Mouse (Mus musculus): ENCODE data around the gene Tssc4. TPM values are rescaled to one million over a fixed set of nuclear protein-coding genes. Genes with fewer than 3 reads are reported as not detected.

Tssc4 gene
- total and polyA plus RNA-seq, 3 experiments: 13.6 to 33.2 (median 14.8) TPM

GRCm38 (mm10) chr7:143065692-143066091, 3.4 kb upstream of the Tssc4 start:
- peaks cover 20% of the 10 kb centered on the region for H3K4me1 ChIP-seq (ENCODE audit: control insufficient read depth, insufficient read depth, low read length)
- no peak for DNase-seq
- 89% methylated on average over 2 of the region's 2 CpGs for WGBS
- H3K9ac ChIP-seq (ENCODE audit: low read depth, low read length): no peak overlapping the region
- H3K36me3 ChIP-seq (ENCODE audit: control insufficient read depth, insufficient read depth, low read length): peaks cover 13% of the 10 kb centered on the region
- intact Hi-C loops (cut with DNase I): no loop called here
- H3K27ac ChIP-seq: no peak overlapping the region
- no peak for TF ChIP-seq POLR2A (IDR thresholded peaks at IDR 0.05; ENCODE audit: insufficient read depth, low read depth, low read length)
- TF ChIP-seq CTCF (IDR thresholded peaks at IDR 0.05): no peak
- no peak for TF ChIP-seq EP300 (IDR thresholded peaks at IDR 0.05; ENCODE audit: insufficient read depth, low read depth, low read length)
- no peak overlapping the region for H3K4me3 ChIP-seq
- H3K27me3 ChIP-seq (ENCODE audit: control insufficient read depth, insufficient read depth, low read length): no peaks in the 10 kb centered on the region
- no peaks in the 10 kb centered on the region for H3K79me2 ChIP-seq (replicated peaks; ENCODE audit: control insufficient read depth, insufficient read depth, low read length)

GRCm38 (mm10) chr7:143067469-143067868, 1.6 kb upstream of the Tssc4 start:
- H3K27me3 ChIP-seq (ENCODE audit: control insufficient read depth, insufficient read depth, low read length): no peaks in the 10 kb centered on the region
- peaks cover 7% of the 10 kb centered on the region for H3K36me3 ChIP-seq (ENCODE audit: control insufficient read depth, insufficient read depth, low read length)
- H3K4me3 ChIP-seq: no peak overlapping the region
- WGBS: 37% methylated on average over 2 of the region's 2 CpGs
- no peaks in the 10 kb centered on the region for H3K79me2 ChIP-seq (replicated peaks; ENCODE audit: control insufficient read depth, insufficient read depth, low read length)
- H3K27ac ChIP-seq: no peak overlapping the region
- H3K9ac ChIP-seq (ENCODE audit: low read depth, low read length): no peak overlapping the region
- H3K4me1 ChIP-seq (ENCODE audit: control insufficient read depth, insufficient read depth, low read length): peaks cover 13% of the 10 kb centered on the region
- intact Hi-C loops (cut with DNase I): no loop called here
- TF ChIP-seq CTCF (IDR thresholded peaks at IDR 0.05): no peak
- no peak for TF ChIP-seq EP300 (IDR thresholded peaks at IDR 0.05; ENCODE audit: insufficient read depth, low read depth, low read length)
- TF ChIP-seq POLR2A (IDR thresholded peaks at IDR 0.05; ENCODE audit: insufficient read depth, low read depth, low read length): no peak
- DNase-seq: no peak

GRCm38 (mm10) chr7:143067897-143068296, 1.2 kb upstream of the Tssc4 start:
- intact Hi-C loops (cut with DNase I): loop anchor here (2.0 kb wide), 2 partner anchors 13 to 27 kb away; no protein-coding TSS in a partner anchor
- no peak for DNase-seq
- no peaks in the 10 kb centered on the region for H3K27me3 ChIP-seq (ENCODE audit: control insufficient read depth, insufficient read depth, low read length)
- TF ChIP-seq CTCF (IDR thresholded peaks at IDR 0.05): no peak
- no peak for TF ChIP-seq POLR2A (IDR thresholded peaks at IDR 0.05; ENCODE audit: insufficient read depth, low read depth, low read length)
- no peak for TF ChIP-seq EP300 (IDR thresholded peaks at IDR 0.05; ENCODE audit: insufficient read depth, low read depth, low read length)
- H3K4me1 ChIP-seq (ENCODE audit: control insufficient read depth, insufficient read depth, low read length): peaks cover 12% of the 10 kb centered on the region
- peak overlapping the region; percentile 9; the same call in 1 of the 2 replicates for H3K27ac ChIP-seq
- H3K4me3 ChIP-seq: no peak overlapping the region
- 43% methylated on average over 3 of the region's 3 CpGs for WGBS
- H3K36me3 ChIP-seq (ENCODE audit: control insufficient read depth, insufficient read depth, low read length): peaks cover 7% of the 10 kb centered on the region
- H3K9ac ChIP-seq (ENCODE audit: low read depth, low read length): no peak overlapping the region
- H3K79me2 ChIP-seq (replicated peaks; ENCODE audit: control insufficient read depth, insufficient read depth, low read length): no peaks in the 10 kb centered on the region

- Histone ChIP-seq H3K27ac (peak overlapping the region; percentile 97), H3K4me1 (ENCODE audit: control insufficient read depth, insufficient read depth, low read length) (peaks cover 9% of the 10 kb centered on the region), H3K36me3 (ENCODE audit: control insufficient read depth, insufficient read depth, low read length) (peaks cover 5% of the 10 kb centered on the region), H3K79me2 (replicated peaks; ENCODE audit: control insufficient read depth, insufficient read depth, low read length) (no peaks in the 10 kb centered on the region), H3K9ac (ENCODE audit: low read depth, low read length) (peak overlapping the region; percentile 12; the same call in 1 of the 2 replicates), H3K4me3 (peak overlapping the region; percentile 44), H3K27me3 (ENCODE audit: control insufficient read depth, insufficient read depth, low read length) (no peaks in the 10 kb centered on the region)
- WGBS: 33% methylated on average over 13 of the region's 13 CpGs
- intact Hi-C loops (cut with DNase I): loop anchor here (2.0 kb wide), 2 partner anchors 14 to 28 kb away; no protein-coding TSS in a partner anchor
- DNase-seq: no peak
- no peak for TF ChIP-seq POLR2A (IDR thresholded peaks at IDR 0.05; ENCODE audit: insufficient read depth, low read depth, low read length)
- TF ChIP-seq CTCF (IDR thresholded peaks at IDR 0.05): no peak
- no peak for TF ChIP-seq EP300 (IDR thresholded peaks at IDR 0.05; ENCODE audit: insufficient read depth, low read depth, low read length)
Measured at GRCm38 (mm10) chr7:143068316-143068881, 650 bp upstream of the Tssc4 start.

GRCm38 (mm10) chr7:143069751-143070400, 827 bp downstream of the Tssc4 start:
- H3K4me3 ChIP-seq: peak overlapping the region; percentile 84
- H3K9ac ChIP-seq (ENCODE audit: low read depth, low read length): peak overlapping the region; percentile 80
- intact Hi-C loops (cut with DNase I): loop anchor here (1.0 to 2.0 kb wide), 3 partner anchors 15 to 62 kb away; no protein-coding TSS in a partner anchor
- WGBS: 9% methylated on average over 30 of the region's 30 CpGs
- no peak for TF ChIP-seq CTCF (IDR thresholded peaks at IDR 0.05)
- no peak for TF ChIP-seq EP300 (IDR thresholded peaks at IDR 0.05; ENCODE audit: insufficient read depth, low read depth, low read length)
- TF ChIP-seq POLR2A (IDR thresholded peaks at IDR 0.05; ENCODE audit: insufficient read depth, low read depth, low read length): no peak
- no peaks in the 10 kb centered on the region for H3K79me2 ChIP-seq (replicated peaks; ENCODE audit: control insufficient read depth, insufficient read depth, low read length)
- no peaks in the 10 kb centered on the region for H3K27me3 ChIP-seq (ENCODE audit: control insufficient read depth, insufficient read depth, low read length)
- DNase-seq: no peak
- no peaks in the 10 kb centered on the region; the same call in 1 of the 2 replicates for H3K36me3 ChIP-seq (ENCODE audit: control insufficient read depth, insufficient read depth, low read length)
- peak overlapping the region; percentile 97 for H3K27ac ChIP-seq
- H3K4me1 ChIP-seq (ENCODE audit: control insufficient read depth, insufficient read depth, low read length): peaks cover 9% of the 10 kb centered on the region

All from heart, adult 2 months (tissue).